Mouse (Mus musculus): ENCODE data around the gene Tdrd5.
"Not testable (repeated sequence)": the region's sequence is repeated elsewhere in the genome, so short reads cannot be mapped to it uniquely, and the experiment has no call there.

Gene Tdrd5

GRCm38 (mm10) chr1:156254866-156255265 is 48.6 kb downstream of the Tdrd5 start:
- CTCF ChIA-PET: no interaction called here

GRCm38 (mm10) chr1:156251096-156251495 is 52.4 kb downstream of the Tdrd5 start:
- CTCF ChIA-PET: not testable (repeated sequence)

- CTCF ChIA-PET: no interaction called here
Measured at GRCm38 (mm10) chr1:156247893-156248292, 55.6 kb downstream of the Tdrd5 start.

- CTCF ChIA-PET: interaction anchor here (0.6 kb wide), 1 partner anchor 174 kb away, joined by 3 read pairs; no protein-coding TSS in a partner anchor
Measured at GRCm38 (mm10) chr1:156241713-156242348, 61.6 kb downstream of the Tdrd5 start.

GRCm38 (mm10) chr1:156241035-156241434 is 62.4 kb downstream of the Tdrd5 start:
- CTCF ChIA-PET: no interaction called here

GRCm38 (mm10) chr1:156231122-156231521 is 72.3 kb downstream of the Tdrd5 start:
- CTCF ChIA-PET: no interaction called here

GRCm38 (mm10) chr1:156230339-156231089 is 73.0 kb downstream of the Tdrd5 start:
- CTCF ChIA-PET: interaction anchor here (0.7 kb wide), 1 partner anchor 113 kb away, joined by 3 read pairs; no protein-coding TSS in a partner anchor

- CTCF ChIA-PET: no interaction called here
Measured at GRCm38 (mm10) chr1:156229448-156229847, 74.0 kb downstream of the Tdrd5 start.

- CTCF ChIA-PET: no interaction called here
Measured at GRCm38 (mm10) chr1:156228728-156229127, 74.7 kb downstream of the Tdrd5 start.

GRCm38 (mm10) chr1:156226903-156227302 is 76.6 kb downstream of the Tdrd5 start:
- CTCF ChIA-PET: no interaction called here

GRCm38 (mm10) chr1:156222205-156223000 is 81.1 kb downstream of the Tdrd5 start:
- CTCF ChIA-PET: no interaction called here

GRCm38 (mm10) chr1:156221327-156221726 is 82.1 kb downstream of the Tdrd5 start:
- CTCF ChIA-PET: no interaction called here

- CTCF ChIA-PET: no interaction called here
Measured at GRCm38 (mm10) chr1:156218573-156218972, 84.9 kb downstream of the Tdrd5 start.

- CTCF ChIA-PET: no interaction called here
Measured at GRCm38 (mm10) chr1:156217941-156218340, 85.5 kb downstream of the Tdrd5 start.

- CTCF ChIA-PET: no interaction called here
Measured at GRCm38 (mm10) chr1:156217393-156217792, 86.1 kb downstream of the Tdrd5 start.

- CTCF ChIA-PET: no interaction called here
Measured at GRCm38 (mm10) chr1:156216249-156216648, 87.2 kb downstream of the Tdrd5 start.

- CTCF ChIA-PET: no interaction called here
Measured at GRCm38 (mm10) chr1:156214651-156215050, 88.8 kb downstream of the Tdrd5 start.

- CTCF ChIA-PET: no interaction called here
Measured at GRCm38 (mm10) chr1:156212923-156213322, 90.5 kb downstream of the Tdrd5 start.

GRCm38 (mm10) chr1:156211809-156212317 is 91.6 kb downstream of the Tdrd5 start:
- CTCF ChIA-PET: no interaction called here

Measured in spleen, embryonic (tissue).